Mouse (Mus musculus): ENCODE measurements at regions not wholly inside any gene's neighbourhood (a gene's known extent, or its start where the extent isn't known, plus 50 kb on each side); places are given as distances from the start of the nearest gene placed in this dataset.

DNA sequence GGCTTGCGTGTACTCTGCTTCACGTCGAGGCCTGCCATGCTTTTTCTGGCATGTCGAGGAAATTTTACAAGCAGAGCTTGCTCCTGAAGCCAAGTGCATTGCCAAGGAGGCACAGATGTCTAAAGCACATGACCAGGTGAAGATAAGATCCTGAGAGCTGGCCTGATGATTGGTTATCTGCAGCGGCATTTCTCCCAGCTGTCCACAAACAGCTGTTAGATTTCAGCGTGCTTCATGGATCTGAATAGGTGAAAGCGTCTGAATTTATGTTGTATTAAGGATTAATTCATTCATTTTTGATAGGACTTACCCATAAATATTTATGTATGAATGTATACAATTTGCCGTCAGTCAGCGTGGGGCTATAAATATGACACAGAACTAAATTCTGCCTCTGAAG is 327.7 kb downstream of the Gpat3 start:
- Histone ChIP-seq H3K36me3 (ENCODE audit: control insufficient read depth, insufficient read depth, low read length) (no peaks in the 10 kb centered on the region), H3K4me3 (ENCODE audit: control insufficient read depth, low read depth, low read length) (no peak overlapping the region), H3K27me3 (ENCODE audit: control insufficient read depth, insufficient read depth, low read length) (no peaks in the 10 kb centered on the region), H3K27ac (ENCODE audit: control insufficient read depth, insufficient read depth, low read depth, low read length) (no peak overlapping the region), H3K4me1 (ENCODE audit: control insufficient read depth, insufficient read depth, low read length) (no peaks in the 10 kb centered on the region)
- TF ChIP-seq POLR2A (IDR thresholded peaks at IDR 0.05; ENCODE audit: control insufficient read depth, low read depth, low read length) (no peak), CTCF (IDR thresholded peaks at IDR 0.05; ENCODE audit: control insufficient read depth, insufficient read depth, insufficient replicate concordance, low read depth, low read length) (no peak)

DNA sequence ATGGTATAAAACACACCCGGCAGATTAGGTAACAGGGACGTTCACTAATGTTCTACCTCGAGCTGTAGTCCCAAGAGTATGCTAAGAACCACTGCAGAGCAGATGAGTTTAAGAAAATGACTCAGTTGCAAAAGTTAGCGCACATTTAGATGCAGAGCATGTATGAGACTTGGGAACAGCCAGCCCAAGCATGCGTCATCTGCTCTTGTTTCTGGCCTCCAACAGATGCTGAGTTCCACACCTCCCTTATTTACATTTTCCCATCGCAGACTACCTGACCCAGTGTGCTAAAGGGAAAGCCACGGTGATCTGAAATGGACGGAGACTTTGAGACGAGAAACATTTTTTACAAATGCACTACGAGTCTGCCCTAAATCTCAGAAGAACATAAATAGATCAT is 327.3 kb downstream of the Gpat3 start:
- Histone ChIP-seq H3K27me3 (ENCODE audit: control insufficient read depth, insufficient read depth, low read length) (no peaks in the 10 kb centered on the region), H3K36me3 (ENCODE audit: control insufficient read depth, insufficient read depth, low read length) (no peaks in the 10 kb centered on the region), H3K4me1 (ENCODE audit: control insufficient read depth, insufficient read depth, low read length) (no peaks in the 10 kb centered on the region), H3K4me3 (ENCODE audit: control insufficient read depth, low read depth, low read length) (no peak overlapping the region), H3K27ac (ENCODE audit: control insufficient read depth, insufficient read depth, low read depth, low read length) (no peak overlapping the region)
- TF ChIP-seq POLR2A (IDR thresholded peaks at IDR 0.05; ENCODE audit: control insufficient read depth, low read depth, low read length) (no peak), CTCF (IDR thresholded peaks at IDR 0.05; ENCODE audit: control insufficient read depth, insufficient read depth, insufficient replicate concordance, low read depth, low read length) (no peak)

DNA sequence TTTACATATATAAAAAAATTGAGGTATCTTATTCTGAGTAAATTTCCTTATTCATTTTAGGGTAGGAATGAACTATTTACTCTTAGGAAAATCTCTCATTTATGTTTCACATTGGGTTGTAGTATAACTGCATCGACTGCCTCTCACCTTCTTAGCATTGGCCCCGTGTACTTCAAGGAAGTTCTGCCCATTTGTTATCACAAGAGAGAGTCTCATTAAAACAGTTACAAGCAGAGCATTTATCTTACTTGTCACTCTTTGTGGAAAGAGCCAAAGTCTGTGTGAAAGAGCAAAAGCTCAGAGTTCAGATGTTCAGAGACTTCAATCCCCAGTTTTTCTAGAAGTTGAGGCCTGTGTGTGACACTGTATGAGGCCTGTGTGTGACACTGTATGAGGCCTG is 323.6 kb downstream of the Gpat3 start:
- H3K36me3 ChIP-seq (ENCODE audit: control insufficient read depth, insufficient read depth, low read length), result no peaks in the 10 kb centered on the region
- no peak overlapping the region for H3K4me3 ChIP-seq (ENCODE audit: control insufficient read depth, low read depth, low read length)
- no peak overlapping the region for H3K27ac ChIP-seq (ENCODE audit: control insufficient read depth, insufficient read depth, low read depth, low read length)
- H3K27me3 ChIP-seq (ENCODE audit: control insufficient read depth, insufficient read depth, low read length), result no peaks in the 10 kb centered on the region
- no peak for TF ChIP-seq POLR2A (IDR thresholded peaks at IDR 0.05; ENCODE audit: control insufficient read depth, low read depth, low read length)
- no peak for TF ChIP-seq CTCF (IDR thresholded peaks at IDR 0.05; ENCODE audit: control insufficient read depth, insufficient read depth, insufficient replicate concordance, low read depth, low read length)
- H3K4me1 ChIP-seq (ENCODE audit: control insufficient read depth, insufficient read depth, low read length), result no peaks in the 10 kb centered on the region

DNA sequence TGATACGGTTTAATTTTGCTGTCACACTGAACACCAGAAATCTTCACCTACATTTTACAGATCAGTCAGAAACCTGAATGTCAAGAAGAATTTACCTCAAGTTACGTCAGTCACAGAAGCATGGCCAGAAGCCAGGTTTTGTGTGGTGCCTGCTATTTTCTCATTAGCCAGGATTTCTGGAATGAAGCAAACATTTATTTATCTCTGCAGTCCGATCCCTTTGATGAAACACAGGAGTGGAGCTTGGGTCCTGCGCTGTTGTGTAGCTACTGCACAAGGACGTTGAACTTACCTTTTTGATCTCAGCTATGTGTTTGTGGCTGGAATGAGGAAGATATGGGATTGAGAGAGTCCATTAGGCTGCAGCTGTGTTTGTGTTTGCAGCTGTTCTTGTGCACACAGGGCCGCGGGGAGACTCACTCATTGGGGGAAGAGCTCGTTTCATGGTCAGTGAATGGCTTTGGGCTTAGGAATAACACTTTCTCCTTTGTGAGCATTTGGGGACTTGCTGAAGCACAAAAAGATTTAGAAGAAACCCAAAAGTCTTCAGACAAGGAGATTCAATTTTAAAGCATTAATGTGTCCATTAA is 318.2 kb downstream of the Gpat3 start:
- Histone ChIP-seq H3K4me3 (ENCODE audit: control insufficient read depth, low read depth, low read length) (no peak overlapping the region), H3K27me3 (ENCODE audit: control insufficient read depth, insufficient read depth, low read length) (no peaks in the 10 kb centered on the region), H3K27ac (ENCODE audit: control insufficient read depth, insufficient read depth, low read depth, low read length) (no peak overlapping the region), H3K36me3 (ENCODE audit: control insufficient read depth, insufficient read depth, low read length) (no peaks in the 10 kb centered on the region), H3K4me1 (ENCODE audit: control insufficient read depth, insufficient read depth, low read length) (no peaks in the 10 kb centered on the region)
- no peak for TF ChIP-seq CTCF (IDR thresholded peaks at IDR 0.05; ENCODE audit: control insufficient read depth, insufficient read depth, insufficient replicate concordance, low read depth, low read length)
- no peak for TF ChIP-seq POLR2A (IDR thresholded peaks at IDR 0.05; ENCODE audit: control insufficient read depth, low read depth, low read length)

DNA sequence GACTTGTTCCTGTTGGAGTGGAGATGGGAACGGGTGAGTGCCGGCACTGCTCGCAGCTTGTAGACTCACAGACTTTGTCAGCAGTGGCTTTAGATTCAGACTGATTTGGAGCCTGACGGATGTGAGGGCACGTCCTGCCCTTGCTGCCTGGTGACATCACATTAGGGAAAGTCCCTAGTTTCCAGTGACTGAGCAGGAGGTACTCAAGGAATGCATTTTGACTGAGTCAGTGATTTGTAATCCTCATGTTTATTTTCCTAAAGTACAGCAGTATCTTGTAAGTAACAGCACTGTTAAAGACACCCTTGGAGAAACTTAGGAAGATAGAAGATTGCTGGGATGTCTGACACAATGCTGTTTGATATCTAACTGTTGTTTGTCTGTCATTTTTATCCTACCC is 317.6 kb downstream of the Gpat3 start:
- H3K4me3 ChIP-seq (ENCODE audit: control insufficient read depth, low read depth, low read length), result no peak overlapping the region
- H3K36me3 ChIP-seq (ENCODE audit: control insufficient read depth, insufficient read depth, low read length), result no peaks in the 10 kb centered on the region
- H3K27ac ChIP-seq (ENCODE audit: control insufficient read depth, insufficient read depth, low read depth, low read length), result no peak overlapping the region
- H3K27me3 ChIP-seq (ENCODE audit: control insufficient read depth, insufficient read depth, low read length), result no peaks in the 10 kb centered on the region
- no peaks in the 10 kb centered on the region for H3K4me1 ChIP-seq (ENCODE audit: control insufficient read depth, insufficient read depth, low read length)
- TF ChIP-seq POLR2A (IDR thresholded peaks at IDR 0.05; ENCODE audit: control insufficient read depth, low read depth, low read length) (no peak), CTCF (IDR thresholded peaks at IDR 0.05; ENCODE audit: control insufficient read depth, insufficient read depth, insufficient replicate concordance, low read depth, low read length) (no peak)

DNA sequence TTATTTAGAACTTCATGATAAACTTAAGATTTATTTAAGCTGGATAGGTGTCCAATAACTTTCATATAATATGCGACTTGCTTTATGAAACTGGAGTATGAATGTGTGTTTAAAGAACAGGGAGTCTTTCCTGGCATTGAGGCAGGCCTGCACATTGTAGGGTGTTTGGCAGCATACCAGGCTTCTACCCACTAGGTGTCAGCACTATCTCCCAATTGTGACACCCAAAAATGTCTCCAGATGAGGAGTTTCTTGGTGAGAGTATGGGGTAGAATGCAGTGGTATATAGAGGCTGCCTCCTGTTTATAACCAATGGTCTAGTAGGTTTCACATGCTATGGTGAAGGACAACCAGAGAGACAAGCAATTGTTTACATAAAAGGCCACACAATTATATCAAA is 311.9 kb downstream of the Gpat3 start:
- H3K36me3 ChIP-seq (ENCODE audit: control insufficient read depth, insufficient read depth, low read length), result no peaks in the 10 kb centered on the region
- no peak overlapping the region for H3K27ac ChIP-seq (ENCODE audit: control insufficient read depth, insufficient read depth, low read depth, low read length)
- H3K4me3 ChIP-seq (ENCODE audit: control insufficient read depth, low read depth, low read length), result no peak overlapping the region
- H3K27me3 ChIP-seq (ENCODE audit: control insufficient read depth, insufficient read depth, low read length), result no peaks in the 10 kb centered on the region
- no peaks in the 10 kb centered on the region for H3K4me1 ChIP-seq (ENCODE audit: control insufficient read depth, insufficient read depth, low read length)
- TF ChIP-seq CTCF (IDR thresholded peaks at IDR 0.05; ENCODE audit: control insufficient read depth, insufficient read depth, insufficient replicate concordance, low read depth, low read length) (no peak), POLR2A (IDR thresholded peaks at IDR 0.05; ENCODE audit: control insufficient read depth, low read depth, low read length) (no peak)

DNA sequence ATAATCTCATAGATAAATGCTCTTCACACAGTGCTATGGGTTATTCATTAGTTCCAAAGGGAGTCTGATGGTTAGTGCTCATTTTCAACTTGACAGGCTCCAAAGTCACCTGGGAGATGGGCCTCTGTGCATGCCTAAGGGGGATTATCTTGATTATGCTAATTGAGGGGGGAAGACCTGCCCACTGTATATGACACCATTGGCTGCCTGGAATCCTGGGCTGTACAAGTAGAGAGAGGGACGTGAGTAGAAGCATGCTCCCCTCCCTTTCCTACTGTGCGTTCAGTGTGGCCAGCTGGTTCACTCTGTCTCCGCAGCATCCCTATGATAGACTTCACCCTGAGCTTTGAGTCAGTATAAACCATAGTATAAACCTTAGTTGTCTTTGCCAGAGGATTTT is 300.8 kb downstream of the Gpat3 start:
- TF ChIP-seq POLR2A (IDR thresholded peaks at IDR 0.05; ENCODE audit: control insufficient read depth, low read depth, low read length) (no peak), CTCF (IDR thresholded peaks at IDR 0.05; ENCODE audit: control insufficient read depth, insufficient read depth, insufficient replicate concordance, low read depth, low read length) (no peak)
- Histone ChIP-seq H3K27ac (ENCODE audit: control insufficient read depth, insufficient read depth, low read depth, low read length) (no peak overlapping the region), H3K36me3 (ENCODE audit: control insufficient read depth, insufficient read depth, low read length) (no peaks in the 10 kb centered on the region), H3K27me3 (ENCODE audit: control insufficient read depth, insufficient read depth, low read length) (no peaks in the 10 kb centered on the region), H3K4me3 (ENCODE audit: control insufficient read depth, low read depth, low read length) (no peak overlapping the region), H3K4me1 (ENCODE audit: control insufficient read depth, insufficient read depth, low read length) (no peaks in the 10 kb centered on the region)
